Mouse (Mus musculus) embryonic fibroblast, embryonic 13.5 days (primary cell): ENCODE measurements around the gene Hoxb3. TPM values are rescaled to one million over a fixed set of nuclear protein-coding genes. Genes with fewer than 3 reads are reported as not detected.

Experiments
- H3K27ac ChIP-seq: 2 replicates; pipeline ENCODE4 v1.5.1; 2012; ENCODE audit warnings: low read length, control low read depth, inconsistent platforms; ENCODE audit not compliant: insufficient read depth
- H3K4me1 ChIP-seq: 2 replicates; pipeline ENCODE4 v1.6.1; 2011; ENCODE audit warnings: low read length; ENCODE audit not compliant: control insufficient read depth, insufficient read depth
- H3K4me3 ChIP-seq: 2 replicates; pipeline ENCODE4 v1.5.1; 2011; ENCODE audit warnings: mild to moderate bottlenecking, control low read depth, low read length; ENCODE audit not compliant: insufficient read depth
- CTCF ChIP-seq: IDR thresholded peaks from 2 replicates; pipeline ENCODE4 v1.5.1; 2011; ENCODE audit warnings: mild to moderate bottlenecking, control low read depth, low read length, moderate library complexity, borderline replicate concordance; ENCODE audit not compliant: insufficient read depth
- POLR2A ChIP-seq: IDR thresholded peaks from 2 replicates; pipeline ENCODE4 v1.6.1; 2011; ENCODE audit warnings: low read depth, mild to moderate bottlenecking, control low read depth, low read length, moderate library complexity
- polyA plus RNA-seq: library from polyadenylated mRNA; stranded (reverse); fragments of >200 nt; gene quantifications from 2 replicates; pipeline ENCODE4 v1.2.4, GENCODE M21; 2011; ENCODE audit warnings: low read depth; ENCODE audit not compliant: missing spikeins, insufficient read length

Hoxb3 gene
- polyA plus RNA-seq, 1 experiment: 19.1 TPM

DNA sequence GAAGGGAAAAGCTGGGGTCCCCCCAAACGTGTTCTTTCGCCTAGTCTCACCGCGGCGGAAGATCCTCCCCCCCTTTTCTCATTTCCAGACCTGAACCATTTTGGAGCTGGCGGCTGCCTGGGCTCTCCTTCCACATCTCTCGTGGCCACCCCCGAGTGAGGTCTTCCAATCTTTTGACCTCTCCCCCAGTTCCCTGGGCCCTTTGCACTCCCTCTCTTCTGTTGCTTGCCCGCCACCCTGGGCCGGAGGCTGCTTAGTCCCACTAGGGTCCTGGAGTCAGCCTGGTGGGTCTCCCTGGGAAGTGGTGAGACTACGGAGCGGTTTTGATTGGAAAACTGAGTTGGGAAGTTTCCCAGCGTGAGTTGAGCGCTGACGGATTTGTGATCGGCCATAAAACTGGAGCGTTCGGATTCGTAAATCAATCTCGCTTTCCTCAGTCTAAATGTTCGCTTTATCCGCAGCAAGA is 2.7 kb downstream of the Hoxb3 start:
- Histone ChIP-seq H3K4me1 (no peaks in the 10 kb centered on the region), H3K4me3 (peak overlapping the region; percentile 19; the same call in 1 of the 2 replicates), H3K27ac (peak overlapping the region; percentile 56)
- no peak for TF ChIP-seq POLR2A
- TF ChIP-seq CTCF: no peak

DNA sequence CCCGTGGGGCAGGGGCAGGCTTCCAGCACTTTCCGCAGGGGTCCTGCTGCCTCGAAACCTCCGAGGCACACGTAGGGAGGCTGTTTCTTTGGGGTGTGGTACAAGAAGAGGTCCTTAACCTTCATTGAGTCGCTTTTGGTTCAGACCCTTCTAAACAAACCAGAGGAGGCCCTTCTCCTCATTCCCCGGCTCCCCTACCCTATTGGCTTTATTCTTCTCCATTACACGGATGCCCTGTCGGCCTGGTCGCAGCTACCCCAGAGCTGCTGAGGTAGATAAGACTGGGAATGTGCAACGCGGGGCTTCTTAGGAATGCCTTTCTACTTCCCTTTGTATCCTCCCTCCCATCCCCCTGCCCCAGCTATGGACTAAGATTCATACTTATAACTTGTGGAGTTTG is 3.6 kb downstream of the Hoxb3 start:
- no peak overlapping the region for H3K4me3 ChIP-seq
- no peaks in the 10 kb centered on the region for H3K4me1 ChIP-seq
- peak overlapping the region; percentile 47; the same call in 1 of the 2 replicates for H3K27ac ChIP-seq
- TF ChIP-seq POLR2A: no peak
- TF ChIP-seq CTCF: no peak

DNA sequence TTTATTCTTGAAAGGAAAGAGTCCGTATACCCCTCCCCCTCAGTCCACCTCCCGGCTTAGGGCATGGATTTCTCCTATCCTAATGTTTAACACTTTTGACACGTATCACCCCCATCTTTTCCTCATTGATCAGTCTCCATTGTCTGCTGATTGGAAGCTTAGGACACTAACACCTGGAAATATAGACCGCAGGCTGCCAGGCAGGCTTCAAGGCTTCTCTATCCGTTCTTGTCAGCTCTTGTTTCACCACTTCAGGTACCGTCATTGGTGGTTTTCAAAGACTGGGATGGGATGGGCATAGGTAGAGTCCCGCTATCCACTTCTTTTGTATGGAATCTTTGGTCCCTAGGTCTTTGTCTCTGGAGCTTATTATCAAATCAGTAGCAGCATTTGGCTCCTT is 4.0 kb downstream of the Hoxb3 start:
- Histone ChIP-seq H3K4me1 (no peaks in the 10 kb centered on the region), H3K4me3 (no peak overlapping the region; the same call in 1 of the 2 replicates), H3K27ac (peak overlapping the region; percentile 47)
- TF ChIP-seq POLR2A: no peak
- TF ChIP-seq CTCF: no peak

DNA sequence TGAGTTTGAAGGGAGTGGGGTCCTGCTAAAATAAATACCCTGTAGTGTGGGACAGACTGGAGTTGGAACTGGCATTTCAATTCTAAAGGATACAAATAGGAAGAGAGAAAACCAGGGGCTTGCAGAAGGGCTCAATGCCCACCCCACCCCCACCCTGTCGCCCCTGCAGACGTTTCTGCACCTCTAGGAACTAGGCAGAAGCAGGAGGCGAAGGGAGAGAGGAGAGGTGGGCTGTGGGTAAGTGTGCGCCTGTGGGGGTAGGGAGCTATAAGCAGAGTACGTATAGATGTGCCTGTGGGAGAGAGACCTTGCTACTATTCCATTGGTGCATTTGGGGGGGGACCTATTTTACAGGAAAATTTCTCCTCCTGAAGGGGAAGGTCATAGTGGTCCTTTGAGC is 4.6 kb downstream of the Hoxb3 start:
- Histone ChIP-seq H3K4me3 (no peak overlapping the region), H3K4me1 (no peaks in the 10 kb centered on the region), H3K27ac (peak overlapping the region; percentile 53)
- TF ChIP-seq POLR2A (no peak), CTCF (no peak)

DNA sequence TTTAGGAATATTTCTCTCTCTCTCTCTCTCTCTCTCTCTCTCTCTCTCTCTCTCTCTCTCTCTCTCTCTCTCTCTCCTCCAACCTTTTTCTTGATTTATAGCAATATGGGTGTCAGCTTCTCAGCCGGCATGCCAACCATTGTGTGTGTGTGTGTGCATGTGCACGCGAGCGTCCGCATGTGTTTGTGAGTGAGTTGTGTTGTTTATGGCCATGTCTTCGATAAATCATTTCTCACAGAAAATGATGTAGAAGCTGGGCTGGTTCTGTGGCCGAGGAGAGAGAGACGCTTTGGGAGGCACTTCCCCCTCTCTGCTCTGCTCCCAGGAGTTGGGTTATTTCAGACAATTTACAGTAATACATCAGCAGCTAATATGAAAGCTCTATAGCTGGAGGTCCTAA is 5.5 kb downstream of the Hoxb3 start:
- no peaks in the 10 kb centered on the region for H3K4me1 ChIP-seq
- TF ChIP-seq CTCF: no peak
- no peak for TF ChIP-seq POLR2A
- H3K4me3 ChIP-seq: no peak overlapping the region
- peak overlapping the region; percentile 4; the same call in 1 of the 2 replicates for H3K27ac ChIP-seq

DNA sequence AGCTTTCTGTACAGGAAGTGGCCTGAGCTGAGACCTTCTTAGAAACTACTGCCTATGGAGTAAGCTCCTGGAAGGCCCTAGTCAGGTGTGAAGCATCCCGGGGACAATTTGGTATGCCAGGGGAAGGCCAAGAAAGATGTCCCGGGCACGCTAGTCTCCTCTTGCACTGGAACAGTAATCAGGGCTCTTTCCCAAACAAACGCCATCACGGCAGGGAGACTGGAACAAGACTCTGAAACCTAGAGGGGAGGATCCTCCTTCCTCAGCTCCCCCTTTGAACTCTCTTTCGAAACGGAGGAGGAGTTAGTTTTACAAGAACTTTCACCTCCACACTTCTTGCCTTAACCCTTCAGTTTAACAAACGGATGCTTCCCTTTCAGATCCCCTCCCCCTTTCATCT is 9.0 kb downstream of the Hoxb3 start:
- TF ChIP-seq CTCF: no peak
- TF ChIP-seq POLR2A: no peak
- no peaks in the 10 kb centered on the region for H3K4me1 ChIP-seq
- peak overlapping the region; percentile 81 for H3K27ac ChIP-seq
- H3K4me3 ChIP-seq: peak overlapping the region; percentile 23

DNA sequence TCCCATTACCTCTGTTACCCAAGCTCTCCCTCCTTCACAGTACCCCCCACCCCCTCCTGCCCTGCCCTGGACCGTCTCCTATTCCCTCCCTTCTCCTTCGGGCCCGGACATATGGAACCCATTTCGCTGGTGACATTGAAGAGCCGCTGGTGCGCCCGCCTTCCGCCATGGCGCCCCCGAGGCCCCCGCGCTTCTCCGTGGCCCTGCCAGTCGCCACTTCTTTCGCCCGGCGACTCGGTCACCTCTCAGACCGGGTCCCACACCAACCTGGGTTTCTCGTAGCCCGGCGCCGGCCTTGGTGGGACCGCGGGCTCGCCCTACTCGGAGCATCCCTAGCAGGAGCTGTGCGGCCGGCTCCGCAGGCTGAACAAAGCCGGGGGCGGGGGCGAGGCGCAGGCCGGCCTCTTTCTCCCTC is 9.5 kb downstream of the Hoxb3 start:
- TF ChIP-seq CTCF (no peak), POLR2A (0 out of 2 replicates have a peak, but pooled peaks have one; percentile 15)
- peak overlapping the region; percentile 81 for H3K27ac ChIP-seq
- no peaks in the 10 kb centered on the region for H3K4me1 ChIP-seq
- H3K4me3 ChIP-seq: peak overlapping the region; percentile 23

DNA sequence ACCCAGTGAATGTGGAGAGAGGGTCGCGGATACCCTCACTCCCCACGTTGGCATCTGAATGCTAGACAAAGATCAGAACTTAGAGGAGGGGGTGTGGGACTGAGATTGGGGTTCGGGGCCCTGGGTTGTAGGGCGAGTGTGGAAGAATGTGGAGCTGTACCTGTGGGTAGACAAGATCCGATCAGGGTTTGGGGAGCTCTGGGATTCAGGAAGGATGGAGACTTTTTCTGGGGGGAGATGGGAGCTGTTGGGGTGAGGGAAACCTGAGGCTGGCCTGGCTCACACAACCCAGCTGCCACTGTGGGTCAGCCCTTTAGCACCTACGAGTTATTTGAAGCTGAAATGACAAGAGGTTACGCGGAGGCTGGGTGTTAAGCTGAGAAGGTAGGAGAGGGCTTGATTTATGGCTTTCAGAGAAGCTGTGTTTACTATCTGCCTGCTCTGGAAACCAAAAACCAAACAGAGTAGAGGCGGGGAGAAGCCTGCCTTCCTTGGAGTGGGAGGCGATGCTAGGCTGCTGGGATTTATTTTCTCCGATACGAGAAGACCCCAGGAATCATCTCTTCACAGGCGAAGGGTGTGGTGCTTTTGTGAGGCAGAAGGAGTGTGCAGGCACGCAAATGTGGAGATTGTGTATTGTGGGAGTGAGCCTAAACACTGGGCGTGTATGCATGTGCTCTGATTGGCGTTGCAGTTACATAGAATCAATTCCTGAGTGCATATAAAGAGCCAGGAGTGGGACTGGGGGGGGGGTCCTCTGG is 10.3 kb downstream of the Hoxb3 start:
- H3K4me3 ChIP-seq: peak overlapping the region; percentile 23
- H3K27ac ChIP-seq: peak overlapping the region; percentile 81
- no peaks in the 10 kb centered on the region for H3K4me1 ChIP-seq
- TF ChIP-seq POLR2A (0 out of 2 replicates have a peak, but pooled peaks have one; percentile 8), CTCF (no peak)

DNA sequence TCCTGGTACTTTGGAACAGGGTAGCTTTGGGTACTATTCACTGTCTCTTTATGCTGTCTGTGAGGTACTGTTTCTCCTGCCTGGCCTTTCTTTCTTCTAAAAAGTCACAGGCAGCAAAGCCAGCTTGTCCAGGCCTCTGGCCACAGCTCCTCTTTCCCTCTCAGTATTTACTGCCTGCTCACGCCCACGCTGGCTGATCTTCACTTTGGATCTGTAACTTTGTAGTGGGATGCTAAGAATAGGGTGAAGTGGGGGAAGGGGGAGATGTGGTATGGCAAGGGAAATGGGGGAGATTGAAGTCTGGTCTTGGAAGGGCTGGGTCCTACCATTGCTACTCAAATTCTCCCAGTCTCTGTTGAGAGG is 10.9 kb downstream of the Hoxb3 start:
- Histone ChIP-seq H3K27ac (peak overlapping the region; percentile 81), H3K4me3 (peak overlapping the region; percentile 23), H3K4me1 (peaks cover 1% of the 10 kb centered on the region; the same call in 1 of the 2 replicates)
- no peak for TF ChIP-seq CTCF
- no peak for TF ChIP-seq POLR2A

DNA sequence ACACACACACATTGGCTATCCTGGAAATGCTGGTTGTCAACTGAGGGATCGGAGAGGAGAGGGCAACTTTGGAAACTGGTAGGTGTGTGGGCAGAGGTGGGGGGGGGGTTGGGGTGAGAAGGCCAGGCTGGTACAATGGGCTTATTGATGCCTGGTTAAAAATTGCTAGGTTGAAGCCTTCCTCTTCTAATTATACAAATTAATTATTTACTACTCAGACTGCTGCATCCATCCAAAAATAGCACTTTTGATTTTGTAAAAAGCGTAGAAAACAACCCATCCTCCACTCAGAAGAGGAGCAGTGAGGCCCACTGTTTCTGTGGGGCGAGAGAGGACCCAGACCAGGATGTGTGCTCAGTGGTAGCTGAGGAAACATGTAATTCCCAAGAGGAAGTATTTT is 11.9 kb downstream of the Hoxb3 start:
- no peak overlapping the region for H3K4me3 ChIP-seq

DNA sequence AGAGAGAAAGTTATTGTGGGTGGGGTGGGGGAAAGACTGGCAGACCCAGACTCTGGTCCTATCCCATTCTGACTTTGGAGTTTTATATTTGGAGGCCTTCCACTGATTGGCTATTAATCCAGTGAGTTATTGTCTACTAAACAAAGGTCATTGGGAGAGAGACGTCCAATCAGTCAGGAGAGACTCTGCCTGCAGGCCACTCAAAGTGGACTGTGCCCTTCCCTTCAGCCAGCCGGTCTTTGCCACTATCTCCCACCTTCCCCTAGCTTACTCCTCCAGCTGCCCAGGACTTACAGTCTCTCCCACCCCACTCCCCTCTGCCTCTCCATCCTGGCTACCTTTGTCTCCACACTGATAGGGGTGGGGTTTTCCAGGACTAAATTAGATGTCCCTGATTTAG is 13.5 kb downstream of the Hoxb3 start:
- Histone ChIP-seq H3K27ac (peak overlapping the region; percentile 21; the same call in 1 of the 2 replicates), H3K4me3 (no peak overlapping the region), H3K4me1 (peaks cover 3% of the 10 kb centered on the region; the same call in 1 of the 2 replicates)
- TF ChIP-seq CTCF: no peak
- TF ChIP-seq POLR2A: no peak

More for the DNA sequence above, 11.9 kb downstream of the Hoxb3 start:
- H3K27ac ChIP-seq: no peak overlapping the region
- TF ChIP-seq POLR2A: no peak
- no peak for TF ChIP-seq CTCF
- peaks cover 3% of the 10 kb centered on the region; the same call in 1 of the 2 replicates for H3K4me1 ChIP-seq
